Mouse (Mus musculus) left cerebral cortex, postnatal 4 days (tissue): ENCODE results near the gene Vav1. TPM values are rescaled to one million over a fixed set of nuclear protein-coding genes. Genes with fewer than 3 reads are reported as not detected.
A peak's percentile ranks its signal among the peaks of the same experiment; 100 is the strongest.

Experiments used
- DNase-seq: peaks from one replicate; pipeline ENCODE4 v3.0.0-alpha.2; 2022
- intact Hi-C: fragments of 180-260 bp; cut with DNase I; formaldehyde crosslinking; loops from one replicate; pipeline ENCODE4 v1.15.1; 2025
- total RNA-seq, 2 experiments: library from RNA; stranded (reverse); gene quantifications; 2 replicates each; pipeline ENCODE4 v1.2.3; 2021

Vav1 gene
- 1 to 10 TPM; 2.1 to 2.3 TPM for total RNA-seq

GRCm38 (mm10) chr17:57278943-57279590, at the start of gene Vav1:
Gene Vav1, plus strand, starts transcription at chr17:57279100.
- intact Hi-C loops, result no loop called here
- DNase-seq, result no peak

- intact Hi-C loops, result no loop called here
- DNase-seq, result no peak
Observed at GRCm38 (mm10) chr17:57229851-57230727, 48.8 kb upstream of the Vav1 start.

GRCm38 (mm10) chr17:57230728-57231125, 48.2 kb upstream of the Vav1 start:
- no peak for DNase-seq
- intact Hi-C loops, result no loop called here

- intact Hi-C loops, result no loop called here
- no peak for DNase-seq
Observed at GRCm38 (mm10) chr17:57231321-57231771, 47.6 kb upstream of the Vav1 start.

- intact Hi-C loops, result no loop called here
- DNase-seq, result no peak
Observed at GRCm38 (mm10) chr17:57232200-57232599, 46.7 kb upstream of the Vav1 start.

GRCm38 (mm10) chr17:57233038-57233437, 45.9 kb upstream of the Vav1 start:
- no peak for DNase-seq
- intact Hi-C loops, result no loop called here

GRCm38 (mm10) chr17:57234254-57234928, 44.5 kb upstream of the Vav1 start:
- intact Hi-C loops, result no loop called here
- no peak for DNase-seq

GRCm38 (mm10) chr17:57235803-57236202, 43.1 kb upstream of the Vav1 start:
- intact Hi-C loops, result no loop called here

GRCm38 (mm10) chr17:57237181-57237580, 41.7 kb upstream of the Vav1 start:
- intact Hi-C loops, result no loop called here
- DNase-seq, result no peak

More at GRCm38 (mm10) chr17:57235803-57236202, 43.1 kb upstream of the Vav1 start:
- no peak for DNase-seq

- intact Hi-C loops, result loop anchor here (10.0 kb wide), 1 partner anchor 429 kb away; no protein-coding TSS in a partner anchor
- DNase-seq, result no peak
Observed at GRCm38 (mm10) chr17:57243650-57244370, 35.1 kb upstream of the Vav1 start.

- intact Hi-C loops, result loop anchor here (5.0 to 10.0 kb wide), 2 partner anchors 92 to 431 kb away; no protein-coding TSS in a partner anchor
- no peak for DNase-seq
Observed at GRCm38 (mm10) chr17:57245311-57245929, 33.5 kb upstream of the Vav1 start.

- DNase-seq, result no peak
- intact Hi-C loops, result loop anchor here (5.0 to 10.0 kb wide), 2 partner anchors 90 to 432 kb away; no protein-coding TSS in a partner anchor
Observed at GRCm38 (mm10) chr17:57246663-57247392, 32.1 kb upstream of the Vav1 start.

GRCm38 (mm10) chr17:57247393-57248200, 31.3 kb upstream of the Vav1 start:
- peak; percentile 93 for DNase-seq
- intact Hi-C loops, result loop anchor here (5.0 to 10.0 kb wide), 2 partner anchors 90 to 433 kb away; no protein-coding TSS in a partner anchor

GRCm38 (mm10) chr17:57248201-57248699, 30.6 kb upstream of the Vav1 start, which contains the start of gene Gpr108:
Gene Gpr108, minus strand, starts transcription at chr17:57248446.
- peak; percentile 88 for DNase-seq
- intact Hi-C loops, result loop anchor here (5.0 to 10.0 kb wide), 2 partner anchors 89 to 433 kb away; no protein-coding TSS in a partner anchor

- DNase-seq, result no peak
- intact Hi-C loops, result loop anchor here (5.0 to 10.0 kb wide), 2 partner anchors 89 to 434 kb away; no protein-coding TSS in a partner anchor
Observed at GRCm38 (mm10) chr17:57248771-57249170, 30.1 kb upstream of the Vav1 start.

- intact Hi-C loops, result loop anchor here (5.0 to 10.0 kb wide), 2 partner anchors 88 to 435 kb away; no protein-coding TSS in a partner anchor
- DNase-seq, result peak; percentile 95
Observed at GRCm38 (mm10) chr17:57249186-57250181, 29.4 kb upstream of the Vav1 start, which contains the start of gene Trip10. Gene Trip10, plus strand, starts transcription at chr17:57249455.
